Mouse (Mus musculus) kidney, postnatal 10 days (tissue): Measurements from ENCODE around the gene Olfr380.

Experiments
- DNase-seq: peaks from one replicate; pipeline ENCODE4 v3.0.0; 2021; ENCODE audit warnings: mixed read lengths

Olfr380 gene

DNA sequence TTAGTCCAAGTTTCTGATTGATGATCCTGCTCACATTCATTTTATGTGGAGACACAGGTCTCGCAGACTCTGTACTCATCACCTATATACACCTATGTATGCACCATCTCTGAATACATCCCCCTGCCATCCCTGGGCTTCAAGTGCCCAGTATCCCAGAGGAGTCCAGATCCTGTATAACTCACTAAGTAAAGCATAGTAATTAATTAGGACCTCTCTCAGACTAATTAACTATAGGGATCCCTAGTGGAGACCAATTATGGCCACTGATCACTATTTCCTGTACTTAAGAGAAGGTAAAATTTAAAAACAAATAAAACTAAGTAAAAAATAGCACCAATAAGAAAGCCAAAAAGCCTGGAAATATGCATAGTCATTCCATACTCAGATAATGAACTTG lies at the start of gene Olfr380:
TSS of gene Olfr380 (minus strand) at position 101 of the 400 bp plus-strand sequence.
- no peak for DNase-seq

DNA sequence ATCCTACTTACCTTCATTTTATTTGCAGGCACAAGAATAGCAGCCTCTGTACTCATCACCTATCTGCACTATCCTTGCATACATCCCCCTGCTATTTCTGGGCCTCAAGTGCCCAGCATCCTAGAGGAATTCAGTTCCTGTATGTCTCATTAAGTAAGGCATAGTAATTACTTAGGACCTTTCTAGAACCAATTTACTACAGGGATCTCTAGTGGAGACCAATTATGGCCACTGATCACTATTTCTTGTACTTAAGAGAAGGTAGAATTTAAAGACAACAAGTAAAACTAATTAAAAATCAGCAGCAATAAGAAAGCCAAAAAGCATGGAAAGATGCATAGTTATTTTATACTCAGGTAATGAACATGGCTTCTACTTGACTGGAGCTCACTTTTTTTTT lies 34.2 kb upstream of the Olfr380 start, which contains the start of gene Olfr381:
TSS of gene Olfr381 (minus strand) at position 101 of the 400 bp plus-strand sequence.
- DNase-seq, result no peak

DNA sequence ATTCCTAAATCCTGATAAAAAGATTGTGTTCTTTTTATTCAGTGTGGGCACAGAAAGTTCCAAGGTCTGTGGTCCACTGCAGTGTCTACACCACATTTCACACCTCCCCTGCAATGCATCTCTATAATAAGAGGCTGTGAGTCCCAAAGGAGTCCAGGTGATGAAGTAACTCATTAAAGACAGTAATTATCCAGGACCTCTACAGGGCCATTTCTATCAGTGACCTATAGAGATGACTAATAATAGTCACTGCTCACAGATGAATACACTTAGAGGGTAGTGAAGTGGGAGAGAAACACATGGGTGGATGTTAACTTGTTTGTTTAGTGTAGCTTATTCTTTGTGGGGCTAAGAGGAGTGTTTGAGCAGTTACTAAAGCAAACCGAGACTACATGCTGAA lies 28.9 kb downstream of the Olfr380 start, which contains the start of gene Olfr378:
TSS of gene Olfr378 (minus strand) at position 101 of the 400 bp plus-strand sequence.
- DNase-seq, result no peak
